Mouse (Mus musculus) adrenal gland, postnatal 25 days (tissue): ENCODE data around the gene Inhba. TPM values are rescaled to one million over a fixed set of nuclear protein-coding genes. Genes with fewer than 3 reads are reported as not detected.

Experiments
- DNase-seq: peaks from one replicate; pipeline ENCODE4 v3.0.0; 2021; ENCODE audit warnings: mixed read lengths
- total RNA-seq: library from RNA; stranded (reverse); gene quantifications from 2 replicates; pipeline ENCODE4 v1.2.3, GENCODE M21; 2021

Inhba gene
- total RNA-seq, 1 experiment from 2014 or later, result 0.73 TPM

- DNase-seq, result no peak
Observed at GRCm38 (mm10) chr13:16023070-16024039, 11.7 kb downstream of the Inhba start.

DNA sequence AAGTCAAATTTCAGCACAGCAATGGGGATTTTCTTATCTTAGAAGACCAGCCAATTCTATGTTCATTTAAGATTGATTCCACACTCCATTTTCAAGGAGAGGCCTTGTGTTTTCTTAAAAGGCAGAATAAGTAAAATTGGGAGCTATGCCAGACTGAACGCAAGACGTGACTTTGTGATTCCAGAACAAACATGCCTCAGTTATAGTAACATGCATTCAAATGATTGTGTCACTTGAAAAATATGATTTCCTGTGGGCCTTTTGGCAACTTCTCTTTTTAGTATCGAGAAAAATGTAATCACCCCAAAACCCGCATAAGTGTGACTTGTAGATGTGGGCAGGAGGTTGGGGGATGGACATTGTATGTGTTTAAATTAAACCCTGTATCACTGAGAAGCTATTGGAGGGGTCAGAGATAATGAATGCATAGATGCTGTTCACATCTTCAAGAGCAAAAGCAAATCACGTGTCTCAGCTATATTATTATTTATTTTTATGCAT is 19.0 kb downstream of the Inhba start:
- no peak for DNase-seq

- no peak for DNase-seq
Observed at GRCm38 (mm10) chr13:16032425-16032824, 20.8 kb downstream of the Inhba start.

DNA sequence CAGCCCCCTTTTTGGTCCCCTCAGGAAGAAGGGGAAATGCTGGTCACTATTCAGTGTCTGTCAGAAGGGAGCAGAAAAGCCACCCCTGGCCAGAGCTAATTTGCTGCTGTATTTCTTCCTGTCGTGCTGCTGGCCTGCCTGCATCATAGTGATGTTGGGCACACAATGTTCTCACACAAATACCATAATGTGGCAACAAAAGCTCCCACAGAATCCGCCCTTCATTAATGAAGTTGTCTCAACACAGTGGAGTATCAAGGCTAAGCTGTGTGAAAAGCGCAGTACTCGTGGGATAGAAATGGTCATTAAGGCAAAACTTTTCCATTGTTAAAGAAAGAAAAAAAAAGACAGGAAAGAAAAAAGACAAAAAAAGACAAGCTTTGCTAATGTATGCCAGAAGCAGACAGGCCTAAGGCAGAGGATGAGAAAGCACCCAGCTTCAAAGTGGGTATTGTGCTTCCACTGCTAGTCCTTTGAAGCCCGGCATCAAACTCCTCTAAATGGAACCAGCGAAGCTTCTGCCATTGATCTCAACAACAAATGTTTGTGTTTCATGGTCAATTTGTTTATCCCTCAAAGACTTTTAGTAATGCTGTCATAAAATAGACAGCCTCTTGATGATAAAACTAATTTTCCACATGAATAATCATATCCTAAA is 21.4 kb downstream of the Inhba start:
- no peak for DNase-seq

- DNase-seq, result no peak
Observed at GRCm38 (mm10) chr13:16069079-16069478, 57.4 kb downstream of the Inhba start.

DNA sequence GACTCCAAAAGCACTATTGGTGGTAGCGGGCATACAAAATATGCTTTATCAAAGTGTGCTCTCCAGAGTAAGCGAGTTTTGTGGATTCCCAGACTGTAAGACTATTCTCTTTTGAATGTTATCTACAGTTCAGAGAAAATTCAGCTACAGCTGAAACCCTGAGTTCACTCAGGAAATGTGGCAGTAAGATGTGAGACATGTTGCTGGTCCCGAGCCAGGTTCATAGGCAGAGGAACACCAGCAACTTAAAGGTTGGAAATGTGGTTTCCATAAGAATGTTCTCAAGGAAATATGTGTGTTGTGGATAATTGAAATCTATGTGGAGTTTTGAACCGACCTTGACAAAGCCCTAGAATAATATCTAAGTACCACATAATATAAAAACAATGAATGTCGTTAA is 65.6 kb downstream of the Inhba start:
- no peak for DNase-seq

- no peak for DNase-seq
Observed at GRCm38 (mm10) chr13:16078216-16078731, 66.6 kb downstream of the Inhba start.

DNA sequence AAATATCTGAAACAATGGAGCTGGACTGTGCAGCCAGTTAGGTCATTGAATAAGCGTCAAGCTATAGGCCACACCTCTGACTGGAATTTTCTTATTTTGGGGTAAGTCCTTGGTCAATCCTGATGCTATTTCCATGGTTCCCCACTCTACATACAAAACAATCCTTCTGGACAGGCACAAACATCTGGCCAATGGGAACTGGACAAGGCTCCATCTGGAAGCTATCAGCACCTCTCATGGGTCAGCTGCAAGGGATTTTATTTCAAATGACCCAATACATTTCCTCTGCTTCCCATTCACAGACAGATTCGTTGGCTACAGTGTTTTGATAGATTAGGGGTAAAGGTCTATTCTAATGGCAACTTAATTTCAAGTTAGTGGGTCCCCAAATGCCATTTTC is 68.6 kb downstream of the Inhba start:
- DNase-seq, result no peak
